Mouse (Mus musculus) ES-E14 (cell line): ENCODE measurements around the gene Dars. TPM values are rescaled to one million over a fixed set of nuclear protein-coding genes. Genes with fewer than 3 reads are reported as not detected.

Source experiments
- DNase-seq: peaks from one replicate; pipeline ENCODE4 v3.0.0-alpha.2; 2013; ENCODE audit warnings: low read depth, low spot score
- H3K27ac ChIP-seq: 2 replicates; pipeline ENCODE4 v1.5.1; 2012; ENCODE audit warnings: low read depth, mild to moderate bottlenecking, low read length, moderate library complexity, mixed read lengths; ENCODE audit not compliant: poor library complexity, insufficient read depth, severe bottlenecking
- H3K36me3 ChIP-seq: 2 replicates; pipeline ENCODE4 v1.6.1; 2012; ENCODE audit warnings: mild to moderate bottlenecking, low read length, moderate library complexity, mixed read lengths; ENCODE audit not compliant: control insufficient read depth, poor library complexity, insufficient read depth, severe bottlenecking
- H3K4me1 ChIP-seq, 2 experiments: fragments of 150-350 bp in 1 of 2; sonication (generic) in 1 of 2; 2 replicates each; pipeline ENCODE4 v1.6.1; 2012; ENCODE audit warnings: low read length in 2 of 2, mild to moderate bottlenecking in 1 of 2, mixed read lengths in 1 of 2; ENCODE audit not compliant: control insufficient read depth in 2 of 2, insufficient read depth in 2 of 2, poor library complexity in 1 of 2
- H3K4me3 ChIP-seq, 2 experiments: fragments of 150-350 bp in 1 of 2; sonication (generic) in 1 of 2; 2 replicates each; pipeline ENCODE4 v1.5.1; 2012; ENCODE audit warnings: low read length in 2 of 2, low read depth in 1 of 2, mild to moderate bottlenecking in 1 of 2, mixed read lengths in 1 of 2; ENCODE audit not compliant: insufficient read depth in 1 of 2, poor library complexity in 1 of 2, severe bottlenecking in 1 of 2
- H3K9ac ChIP-seq: 2 replicates; pipeline ENCODE4 v1.6.1; 2012; ENCODE audit warnings: low read depth, mild to moderate bottlenecking, low read length, mixed read lengths; ENCODE audit not compliant: poor library complexity, insufficient read depth, severe bottlenecking
- H3K9me3 ChIP-seq: fragments of 150-350 bp; sonication (generic); 2 replicates; pipeline ENCODE4 v1.6.1; 2012; ENCODE audit warnings: low read depth, mild to moderate bottlenecking, low read length; ENCODE audit not compliant: control insufficient read depth, insufficient read depth
- CHD2 ChIP-seq: IDR thresholded peaks from 2 replicates; pipeline ENCODE4 v1.6.1; 2014; ENCODE audit warnings: mild to moderate bottlenecking, low read depth, low read length, inconsistent platforms
- HCFC1 ChIP-seq: IDR thresholded peaks from 2 replicates; pipeline ENCODE4 v1.6.1; 2012; ENCODE audit warnings: low read length, inconsistent platforms, borderline replicate concordance; ENCODE audit not compliant: insufficient read depth
- MAFK ChIP-seq: IDR thresholded peaks from 2 replicates; pipeline ENCODE4 v1.6.1; 2014; ENCODE audit warnings: mild to moderate bottlenecking, low read depth, low read length, inconsistent platforms; ENCODE audit not compliant: insufficient read depth
- ZC3H11A ChIP-seq: IDR thresholded peaks from 2 replicates; pipeline ENCODE4 v1.6.1; 2012; ENCODE audit warnings: low read depth, mild to moderate bottlenecking, inconsistent platforms, low read length, borderline replicate concordance
- ZNF384 ChIP-seq: IDR thresholded peaks from 2 replicates; pipeline ENCODE4 v1.6.1; 2012; ENCODE audit warnings: low read depth, low read length, inconsistent platforms
- in situ Hi-C, 2 experiments: fragments of 600-800 bp; cut with MboI; formaldehyde crosslinking; loops; one replicate each; pipeline ENCODE4 v1.15.1; 2025; ENCODE audit warnings: low sequenced_read_pairs in 2 of 2, inconsistent platforms in 1 of 2; ENCODE audit not compliant: unreplicated experiment in 2 of 2
- total RNA-seq: library from RNA; depleted of rRNA; stranded (reverse); fragments of 300-350 nt; gene quantifications from 2 replicates; pipeline ENCODE4 v1.2.3, GENCODE M21; 2012

Dars gene
- total RNA-seq, 1 experiment, result 85.9 TPM

DNA sequence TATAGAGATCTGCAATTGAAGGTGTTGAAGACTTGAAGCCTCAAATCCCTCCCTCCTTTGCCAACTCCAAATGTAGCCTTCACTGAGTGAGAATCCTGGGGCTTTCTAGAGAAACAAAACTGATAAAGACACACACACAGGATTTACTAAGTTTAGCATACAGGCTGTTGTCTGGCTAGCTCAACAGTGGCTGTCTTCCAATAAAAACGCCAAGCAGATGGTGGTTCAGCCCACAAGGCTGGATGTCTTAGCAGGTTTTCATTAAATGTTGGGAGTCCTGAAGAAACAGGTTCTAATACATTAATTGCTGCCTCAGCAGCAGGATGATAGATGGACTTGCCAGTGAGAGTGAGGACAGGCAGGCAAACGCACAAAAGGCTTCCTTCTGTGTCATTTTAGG, 56.6 kb downstream of the Dars start:
- H3K9me3 ChIP-seq, result no peaks in the 10 kb centered on the region
- H3K36me3 ChIP-seq, result peaks cover 19% of the 10 kb centered on the region
- TF ChIP-seq CHD2 (no peak), ZNF384 (no peak), ZC3H11A (no peak), HCFC1 (no peak), MAFK (no peak)
- in situ Hi-C loops, result no loop called here
- no peak overlapping the region for H3K27ac ChIP-seq
- H3K4me3 ChIP-seq, result no peak overlapping the region
- no peak for DNase-seq
- H3K9ac ChIP-seq, result no peak overlapping the region
- peaks cover 0 to 2% of the 10 kb centered on the region in 2 experiments; a peak in 1 of 4 replicates for H3K4me1 ChIP-seq

DNA sequence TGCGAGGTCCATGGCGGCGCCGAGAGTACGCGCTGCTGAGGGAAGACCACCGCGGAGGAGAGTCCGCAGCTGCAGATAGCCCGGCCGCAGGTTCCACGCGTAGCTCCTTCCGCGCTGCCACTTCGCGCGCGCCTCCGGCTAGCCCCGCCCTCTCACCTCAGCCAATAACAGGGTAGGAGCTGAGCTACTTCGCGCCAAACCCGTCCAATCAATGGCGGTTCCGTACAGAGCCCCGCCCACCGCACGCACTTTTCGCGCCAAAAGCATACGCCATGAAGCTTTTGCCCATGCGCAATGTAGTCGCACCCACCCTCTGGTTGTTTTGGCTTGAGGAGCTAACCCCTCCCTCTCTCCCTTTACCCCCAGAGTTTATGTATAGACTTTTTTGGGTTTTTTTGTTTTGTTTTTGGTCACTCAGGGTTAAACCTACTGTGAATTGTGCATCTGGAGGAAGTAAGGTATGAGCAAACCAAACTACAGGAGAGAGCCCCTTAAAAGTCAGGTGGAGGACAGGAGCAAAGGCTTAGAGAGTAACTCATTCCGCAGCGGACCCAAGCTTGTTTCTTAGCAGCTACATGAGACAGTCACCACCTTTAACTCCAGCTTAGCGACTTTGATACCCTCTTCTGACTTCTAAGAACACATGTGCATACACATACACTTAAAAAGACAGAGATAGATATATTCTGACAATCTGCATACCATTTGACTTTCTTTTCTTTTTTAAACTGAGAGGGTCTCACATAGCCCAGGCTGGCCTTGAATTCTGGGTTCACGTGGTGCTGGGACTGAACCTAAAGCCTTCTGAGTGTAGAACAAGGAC, 57.4 kb downstream of the Dars start, which contains the start of gene Mcm6:
Gene Mcm6, minus strand, starts transcription at position 111 of the 823 bp plus-strand sequence.
- peaks cover 22% of the 10 kb centered on the region for H3K36me3 ChIP-seq
- H3K9me3 ChIP-seq, result no peaks in the 10 kb centered on the region
- H3K4me3 ChIP-seq, result peak within 1 kb of the TSS; percentile 96
- H3K27ac ChIP-seq, result peak within 1 kb of the TSS; percentile 79
- H3K9ac ChIP-seq, result peak within 1 kb of the TSS; percentile 98
- in situ Hi-C loops, result no loop called here
- peak; percentile 95 for DNase-seq
- TF ChIP-seq ZNF384 (peak; percentile 54; the same call in 1 of the 2 replicates), MAFK (no peak)
- peaks cover 0 to 2% of the 10 kb centered on the region in 2 experiments; a peak in 1 of 4 replicates for H3K4me1 ChIP-seq

DNA sequence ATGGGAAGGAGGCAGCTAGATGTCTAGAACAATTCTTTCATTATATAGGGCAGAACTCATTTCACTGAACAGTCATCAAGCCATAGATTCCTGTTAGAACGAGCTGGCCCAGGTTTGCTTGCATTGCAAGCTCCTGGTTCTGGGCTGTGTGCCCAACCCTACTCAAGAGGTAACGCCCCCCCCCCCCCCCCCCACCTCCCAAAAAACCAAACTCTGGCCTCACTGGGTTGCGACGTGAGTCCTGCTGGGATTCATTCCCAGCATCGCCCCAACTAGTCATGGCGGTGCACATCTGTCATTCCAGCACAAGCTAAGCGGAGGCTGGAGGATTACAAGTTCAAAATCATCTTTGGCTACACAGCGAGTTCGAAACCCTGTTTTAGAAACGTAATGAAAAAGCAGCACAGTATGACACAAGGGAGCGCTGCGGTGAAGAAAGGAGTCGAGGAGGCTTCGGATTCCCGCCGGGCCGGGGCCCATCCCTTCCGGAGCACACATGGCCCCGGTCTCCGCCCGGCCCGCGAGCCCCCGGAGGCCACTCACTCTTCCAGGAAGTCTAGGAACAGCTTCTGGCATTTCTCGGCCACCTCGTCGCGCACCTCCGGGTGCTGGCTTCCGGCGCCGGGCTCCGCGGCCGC, 58.1 kb downstream of the Dars start:
- in situ Hi-C loops, result no loop called here
- TF ChIP-seq ZNF384 (no peak), HCFC1 (no peak), CHD2 (no peak), ZC3H11A (no peak), MAFK (no peak)
- peak overlapping the region; percentile 79 for H3K27ac ChIP-seq
- H3K4me3 ChIP-seq, result peak overlapping the region; percentile 96
- peaks cover 0 to 2% of the 10 kb centered on the region in 2 experiments; a peak in 1 of 4 replicates for H3K4me1 ChIP-seq
- H3K36me3 ChIP-seq, result peaks cover 22% of the 10 kb centered on the region
- H3K9ac ChIP-seq, result peak overlapping the region; percentile 98
- H3K9me3 ChIP-seq, result no peaks in the 10 kb centered on the region
- DNase-seq, result peak; percentile 49

DNA sequence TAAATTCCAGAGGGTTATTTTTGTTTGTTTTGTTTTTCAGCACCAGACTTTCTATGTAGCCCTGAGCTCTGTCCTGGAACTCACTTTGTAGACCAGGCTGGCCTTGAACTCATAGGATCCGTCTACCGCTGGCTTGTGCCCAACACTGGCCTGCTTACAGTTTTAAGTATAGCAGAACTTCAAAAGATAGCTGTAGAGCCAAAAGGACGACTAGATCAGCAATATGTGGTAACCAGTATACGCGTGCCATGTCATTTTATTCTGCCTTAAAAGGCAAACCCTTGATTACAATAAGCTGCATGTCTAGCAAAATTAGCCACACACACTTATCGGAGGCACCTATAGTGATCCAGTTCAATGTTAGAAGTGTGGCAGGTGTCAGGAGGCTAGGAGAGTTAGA, 58.9 kb downstream of the Dars start:
- Histone ChIP-seq H3K36me3 (peaks cover 27% of the 10 kb centered on the region), H3K4me3 (peak overlapping the region; percentile 96), H3K9me3 (no peaks in the 10 kb centered on the region), H3K27ac (no peak overlapping the region), H3K9ac (peak overlapping the region; percentile 59; the same call in 1 of the 2 replicates), H3K4me1 (peaks cover 0 to 2% of the 10 kb centered on the region in 2 experiments; a peak in 1 of 4 replicates)
- in situ Hi-C loops, result no loop called here
- no peak for DNase-seq
- TF ChIP-seq ZNF384, result no peak
- TF ChIP-seq MAFK, result no peak
- no peak for TF ChIP-seq CHD2
- no peak for TF ChIP-seq HCFC1
- no peak for TF ChIP-seq ZC3H11A
